18 mouse cellular contexts compared by ENCODE assay signal in genomic region chr11:117216713-117217112, GRCm38 (mm10).
"Had no signal": no experiment of that assay in that cellular context is flagged by ENCODE, and none has a peak within 500 bp of the region (broad histone marks: within the 10 kb centered on the region; RNA-seq: fewer than 3 reads in every experiment).

No protein-coding gene starts in this region.

- H3K27me3 ChIP-seq: kidney, embryonic 15.5 days; limb, embryonic 13.5 days; liver, embryonic 13.5 days; neural tube, embryonic 12.5 days; neural tube, embryonic 15.5 days; stomach, embryonic 15.5 days had no signal

- H3K27ac ChIP-seq: kidney, embryonic 15.5 days; limb, embryonic 13.5 days; liver, embryonic 13.5 days; neural tube, embryonic 12.5 days; neural tube, embryonic 15.5 days; stomach, embryonic 15.5 days had no signal

- H3K4me3 ChIP-seq: kidney, embryonic 15.5 days; limb, embryonic 13.5 days; liver, embryonic 13.5 days; neural tube, embryonic 12.5 days; neural tube, embryonic 15.5 days; stomach, embryonic 15.5 days had no signal

- DNase-seq: kidney, adult 8-10 months; kidney, postnatal 10 days; kidney, postnatal 4 days; left cerebral cortex, postnatal 4 days; liver, embryonic 13.5 days; lung, adult 2 months; lung, postnatal 14 days; lung, postnatal 4 days; midbrain, embryonic 14.5 days; right cerebral cortex, adult 18-20 months; right cerebral cortex, postnatal 14 days; right cerebral cortex, postnatal 4 days; thymus, postnatal 36 days had no signal

- H3K36me3 ChIP-seq: kidney, embryonic 15.5 days; limb, embryonic 13.5 days; liver, embryonic 13.5 days; neural tube, embryonic 12.5 days; neural tube, embryonic 15.5 days; stomach, embryonic 15.5 days had no signal
